Mouse (Mus musculus) hindbrain, postnatal 0 days (tissue): ENCODE data around the gene Ror1. TPM values are rescaled to one million over a fixed set of nuclear protein-coding genes. Genes with fewer than 3 reads are reported as not detected.
A peak's percentile ranks its signal among the peaks of the same experiment; 100 is the strongest.

Source experiments
- ATAC-seq: fragments of 200-750 bp; cut with Nextera tagmentation; 2 replicates; pipeline ENCODE4 v1.8.0; 2017; ENCODE audit warnings: mild to moderate bottlenecking, moderate TSS enrichment, moderate library complexity
- DNase-seq: peaks from one replicate; pipeline ENCODE4 v3.0.0-alpha.2; 2015; ENCODE audit warnings: low spot score
- H3K27ac ChIP-seq: fragments of 300-500 bp; sonication (generic); 2 replicates; pipeline ENCODE4 v1.5.1; 2014; ENCODE audit warnings: mild to moderate bottlenecking
- H3K27me3 ChIP-seq: fragments of 300-500 bp; sonication (generic); 2 replicates; pipeline ENCODE4 v1.6.1; 2014; ENCODE audit warnings: low read length, mixed read lengths; ENCODE audit not compliant: insufficient read depth
- H3K36me3 ChIP-seq: fragments of 300-500 bp; sonication (generic); 2 replicates; pipeline ENCODE4 v1.6.1; 2014; ENCODE audit warnings: low read length, mixed read lengths; ENCODE audit not compliant: insufficient read depth
- H3K4me1 ChIP-seq: fragments of 300-500 bp; sonication (generic); 2 replicates; pipeline ENCODE4 v1.6.1; 2014; ENCODE audit warnings: antibody characterized with exemption, low read length, mixed read lengths; ENCODE audit not compliant: insufficient read depth
- H3K4me2 ChIP-seq: fragments of 300-500 bp; sonication (generic); 2 replicates; pipeline ENCODE4 v1.6.1; 2014; ENCODE audit warnings: low read depth, mild to moderate bottlenecking, low read length, moderate library complexity, mixed read lengths
- H3K4me3 ChIP-seq: fragments of 300-500 bp; sonication (generic); 2 replicates; pipeline ENCODE4 v1.5.1; 2014; ENCODE audit warnings: low read length
- H3K9ac ChIP-seq: fragments of 300-500 bp; sonication (generic); replicated peaks from 2 replicates; pipeline ENCODE4 v1.6.1; 2014; ENCODE audit warnings: mild to moderate bottlenecking, low read length, moderate library complexity, mixed read lengths
- H3K9me3 ChIP-seq: fragments of 300-500 bp; sonication (generic); 2 replicates; pipeline ENCODE4 v1.6.1; 2016; ENCODE audit warnings: low read length, mixed read lengths
- CTCF ChIP-seq: IDR thresholded peaks from 2 replicates; pipeline ENCODE4 v1.5.1; 2016; ENCODE audit warnings: antibody characterized with exemption, control low read depth, low read depth
- WGBS: fragments of 180-500 bp; shearing (Covaris S2); extraction: QIAGEN DNeasy Blood & Tissue Kit; methylation state at CpG from one replicate; pipeline ENCODE4 v1.1.7; 2014; 5-methylcytosine and 5-hydroxymethylcytosine counted together
- polyA plus RNA-seq: library from polyadenylated mRNA; unstranded; fragments of >200 nt; fragmentation: Nextera tagmentation; extraction: Ambion mirVana; gene quantifications from 2 replicates; pipeline ENCODE4 v1.2.1, GENCODE M21; 2015
- total RNA-seq: library from RNA; depleted of rRNA; stranded (reverse); fragments of >200 nt; gene quantifications from 2 replicates; pipeline ENCODE4 v1.2.3, GENCODE M21; 2014

Gene Ror1
- total and polyA plus RNA-seq, 2 experiments from 2014 or later = 2.0 to 5.8 TPM

GRCm38 (mm10) chr4:100150797-100151196 is 55.2 kb downstream of the Ror1 start:
- Histone ChIP-seq H3K4me2 (no peak overlapping the region), H3K4me3 (no peak overlapping the region), H3K4me1 (no peaks in the 10 kb centered on the region), H3K36me3 (no peaks in the 10 kb centered on the region), H3K27me3 (no peaks in the 10 kb centered on the region), H3K9me3 (no peaks in the 10 kb centered on the region), H3K9ac (no peak overlapping the region), H3K27ac (no peak overlapping the region)
- TF ChIP-seq CTCF = no peak
- WGBS = 95% methylated on average over 1 of the region's 1 CpGs
- DNase-seq = no peak
- ATAC-seq = no peak

- Histone ChIP-seq H3K27me3 (no peaks in the 10 kb centered on the region), H3K9me3 (no peaks in the 10 kb centered on the region), H3K4me3 (no peak overlapping the region), H3K4me2 (no peak overlapping the region), H3K4me1 (peaks cover 6% of the 10 kb centered on the region; the same call in 1 of the 2 replicates), H3K36me3 (no peaks in the 10 kb centered on the region), H3K9ac (no peak overlapping the region), H3K27ac (no peak overlapping the region)
- 36% methylated on average over 7 of the region's 7 CpGs for WGBS
- DNase-seq (no peak), ATAC-seq (peak; percentile 53; the same call in 1 of the 2 replicates)
- TF ChIP-seq CTCF = no peak
Observed at GRCm38 (mm10) chr4:100154560-100155130, 59.1 kb downstream of the Ror1 start.

- 92% methylated on average over 3 of the region's 3 CpGs for WGBS
- Histone ChIP-seq H3K36me3 (no peaks in the 10 kb centered on the region), H3K27ac (no peak overlapping the region), H3K9ac (no peak overlapping the region), H3K4me3 (no peak overlapping the region), H3K4me2 (no peak overlapping the region), H3K9me3 (no peaks in the 10 kb centered on the region), H3K4me1 (peaks cover 6% of the 10 kb centered on the region; the same call in 1 of the 2 replicates), H3K27me3 (no peaks in the 10 kb centered on the region)
- TF ChIP-seq CTCF = no peak
- DNase-seq (no peak), ATAC-seq (no peak)
Observed at GRCm38 (mm10) chr4:100155731-100156130, 60.1 kb downstream of the Ror1 start.

- DNase-seq = peak; percentile 43
- H3K27ac ChIP-seq = no peak overlapping the region
- H3K36me3 ChIP-seq = no peaks in the 10 kb centered on the region
- no peak overlapping the region for H3K4me2 ChIP-seq
- H3K4me3 ChIP-seq = no peak overlapping the region
- H3K9ac ChIP-seq = no peak overlapping the region
- no peak for ATAC-seq
- TF ChIP-seq CTCF = no peak
- 52% methylated on average over 5 of the region's 5 CpGs for WGBS
- H3K4me1 ChIP-seq = peaks cover 6% of the 10 kb centered on the region; the same call in 1 of the 2 replicates
- no peaks in the 10 kb centered on the region for H3K9me3 ChIP-seq
- H3K27me3 ChIP-seq = no peaks in the 10 kb centered on the region
Observed at GRCm38 (mm10) chr4:100158401-100158800, 62.8 kb downstream of the Ror1 start.

- H3K27ac ChIP-seq = no peak overlapping the region
- H3K9ac ChIP-seq = no peak overlapping the region
- H3K4me3 ChIP-seq = no peak overlapping the region
- H3K4me2 ChIP-seq = no peak overlapping the region
- H3K27me3 ChIP-seq = no peaks in the 10 kb centered on the region
- no peak for DNase-seq
- no peaks in the 10 kb centered on the region for H3K9me3 ChIP-seq
- no peak for TF ChIP-seq CTCF
- peaks cover 6% of the 10 kb centered on the region; the same call in 1 of the 2 replicates for H3K4me1 ChIP-seq
- H3K36me3 ChIP-seq = no peaks in the 10 kb centered on the region
- no peak for ATAC-seq
Observed at GRCm38 (mm10) chr4:100160156-100160555, 64.6 kb downstream of the Ror1 start.

- H3K4me2 ChIP-seq = no peak overlapping the region
- no peak for TF ChIP-seq CTCF
- H3K4me3 ChIP-seq = no peak overlapping the region
- H3K9ac ChIP-seq = no peak overlapping the region
- no peaks in the 10 kb centered on the region for H3K27me3 ChIP-seq
- ATAC-seq = no peak
- peaks cover 6% of the 10 kb centered on the region; the same call in 1 of the 2 replicates for H3K4me1 ChIP-seq
- no peaks in the 10 kb centered on the region for H3K36me3 ChIP-seq
- 75% methylated on average over 7 of the region's 7 CpGs for WGBS
- no peaks in the 10 kb centered on the region for H3K9me3 ChIP-seq
- H3K27ac ChIP-seq = no peak overlapping the region
- no peak for DNase-seq
Observed at GRCm38 (mm10) chr4:100165790-100166189, 70.2 kb downstream of the Ror1 start.

GRCm38 (mm10) chr4:100166871-100167270 is 71.3 kb downstream of the Ror1 start:
- ATAC-seq = no peak
- H3K9me3 ChIP-seq = no peaks in the 10 kb centered on the region
- 61% methylated on average over 3 of the region's 3 CpGs for WGBS
- H3K4me3 ChIP-seq = no peak overlapping the region
- no peak for TF ChIP-seq CTCF
- no peak for DNase-seq
- no peaks in the 10 kb centered on the region for H3K36me3 ChIP-seq
- H3K9ac ChIP-seq = no peak overlapping the region
- peaks cover 8% of the 10 kb centered on the region; the same call in 1 of the 2 replicates for H3K4me1 ChIP-seq
- H3K27me3 ChIP-seq = no peaks in the 10 kb centered on the region
- H3K4me2 ChIP-seq = no peak overlapping the region
- H3K27ac ChIP-seq = no peak overlapping the region
